Mouse (Mus musculus) embryonic facial prominence, embryonic 11.5 days (tissue): Measurements from ENCODE around the gene Tead4. TPM values are rescaled to one million over a fixed set of nuclear protein-coding genes. Genes with fewer than 3 reads are reported as not detected.
"Not testable (repeated sequence)": the region's sequence is repeated elsewhere in the genome, so short reads cannot be mapped to it uniquely, and the experiment has no call there.

Experiments
- ATAC-seq: fragments of 200-750 bp; cut with Nextera tagmentation; replicated peaks from 2 replicates; pipeline ENCODE4 v1.8.0; 2017; ENCODE audit warnings: low read depth; ENCODE audit not compliant: insufficient number of reproducible peaks, low FRiP score, low TSS enrichment
- DNase-seq: peaks from one replicate; pipeline ENCODE4 v3.0.0-alpha.2; 2015; ENCODE audit warnings: low spot score
- H3K27ac ChIP-seq: fragments of 300-500 bp; sonication (generic); replicated peaks from 2 replicates; pipeline ENCODE4 v1.5.1; 2014; ENCODE audit warnings: mild to moderate bottlenecking, low read depth, low read length, control low read depth
- H3K27me3 ChIP-seq: fragments of 300-500 bp; sonication (generic); 2 replicates; pipeline ENCODE4 v1.6.1; 2014; ENCODE audit warnings: mild to moderate bottlenecking, low read length, moderate library complexity, mixed read lengths; ENCODE audit not compliant: control insufficient read depth, insufficient read depth
- H3K36me3 ChIP-seq: fragments of 300-500 bp; sonication (generic); replicated peaks from 2 replicates; pipeline ENCODE4 v1.6.1; 2014; ENCODE audit warnings: low read depth, mild to moderate bottlenecking, low read length, moderate library complexity, mixed read lengths; ENCODE audit not compliant: control insufficient read depth, insufficient read depth
- H3K4me1 ChIP-seq: fragments of 300-500 bp; sonication (generic); 2 replicates; pipeline ENCODE4 v1.6.1; 2014; ENCODE audit warnings: low read length, mixed read lengths; ENCODE audit not compliant: control insufficient read depth, insufficient read depth
- H3K4me2 ChIP-seq: fragments of 300-500 bp; sonication (generic); 2 replicates; pipeline ENCODE4 v1.6.1; 2014; ENCODE audit warnings: low read depth, mild to moderate bottlenecking, control low read depth, low read length, moderate library complexity
- H3K4me3 ChIP-seq: fragments of 300-500 bp; sonication (generic); 2 replicates; pipeline ENCODE4 v1.5.1; 2014; ENCODE audit warnings: low read depth, low read length, control low read depth
- H3K9ac ChIP-seq: fragments of 300-500 bp; sonication (generic); replicated peaks from 2 replicates; pipeline ENCODE4 v1.6.1; 2014; ENCODE audit warnings: mild to moderate bottlenecking, control low read depth, low read length
- H3K9me3 ChIP-seq: fragments of 300-500 bp; sonication (generic); replicated peaks from 2 replicates; pipeline ENCODE4 v1.6.1; 2016; ENCODE audit warnings: mild to moderate bottlenecking, low read length, inconsistent platforms, mixed read lengths; ENCODE audit not compliant: control insufficient read depth
- WGBS: fragments of 180-500 bp; shearing (Covaris S2); extraction: QIAGEN DNeasy Blood & Tissue Kit; methylation state at CpG from one replicate; pipeline ENCODE4 v1.1.7; 2014; 5-methylcytosine and 5-hydroxymethylcytosine counted together
- polyA plus RNA-seq: library from polyadenylated mRNA; unstranded; fragments of >200 nt; fragmentation: Nextera tagmentation; extraction: Ambion mirVana; gene quantifications from 2 replicates; pipeline ENCODE4 v1.2.1, GENCODE M21; 2014

Gene Tead4
- polyA plus RNA-seq, 1 experiment from 2014 or later = 1.4 TPM

- Histone ChIP-seq H3K4me1 (no peaks in the 10 kb centered on the region), H3K4me3 (no peak overlapping the region), H3K27ac (no peak overlapping the region), H3K27me3 (no peaks in the 10 kb centered on the region), H3K9me3 (no peaks in the 10 kb centered on the region), H3K4me2 (no peak overlapping the region), H3K36me3 (no peaks in the 10 kb centered on the region), H3K9ac (no peak overlapping the region)
- whole genome bisulfite sequencing = 80% methylated on average over 3 of the region's 3 CpGs
- ATAC-seq = no peak
- no peak for DNase-seq
These were observed 68.9 kb downstream of the Tead4 start for GRCm38 (mm10) chr6:128231741-128232140.

GRCm38 (mm10) chr6:128227438-128228017, 73.1 kb downstream of the Tead4 start:
- no peaks in the 10 kb centered on the region for H3K9me3 ChIP-seq
- WGBS = 20% methylated on average over 8 of the region's 8 CpGs
- H3K9ac ChIP-seq = no peak overlapping the region
- DNase-seq (peak; percentile 44), ATAC-seq (no peak)
- no peak overlapping the region for H3K4me2 ChIP-seq
- no peak overlapping the region for H3K27ac ChIP-seq
- H3K4me3 ChIP-seq = no peak overlapping the region
- no peaks in the 10 kb centered on the region for H3K36me3 ChIP-seq
- no peaks in the 10 kb centered on the region for H3K27me3 ChIP-seq
- H3K4me1 ChIP-seq = no peaks in the 10 kb centered on the region

DNA sequence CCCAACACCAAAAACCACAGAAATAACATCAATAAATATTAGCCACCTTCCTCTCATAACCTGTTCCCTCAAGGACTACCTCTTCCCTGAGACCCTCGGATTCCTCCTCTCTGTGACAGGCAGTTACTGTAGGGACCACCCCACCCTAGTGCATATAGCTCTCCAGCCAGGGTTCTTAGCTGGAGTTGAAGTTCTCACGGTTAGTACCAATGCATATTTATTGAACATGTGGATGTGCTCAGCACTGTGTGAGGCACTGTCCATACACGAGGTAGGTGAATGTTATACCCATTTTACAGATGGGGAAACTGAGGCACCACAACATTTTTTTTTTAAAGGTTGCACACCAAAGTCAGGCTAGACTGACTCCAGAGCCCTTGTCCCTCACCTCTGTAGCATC, 73.7 kb downstream of the Tead4 start:
- Histone ChIP-seq H3K27me3 (no peaks in the 10 kb centered on the region), H3K9ac (no peak overlapping the region), H3K4me2 (no peak overlapping the region), H3K36me3 (no peaks in the 10 kb centered on the region), H3K4me3 (no peak overlapping the region), H3K9me3 (no peaks in the 10 kb centered on the region), H3K4me1 (no peaks in the 10 kb centered on the region), H3K27ac (no peak overlapping the region)
- ATAC-seq = no peak
- WGBS = 84% methylated on average over 3 of the region's 3 CpGs
- no peak for DNase-seq

DNA sequence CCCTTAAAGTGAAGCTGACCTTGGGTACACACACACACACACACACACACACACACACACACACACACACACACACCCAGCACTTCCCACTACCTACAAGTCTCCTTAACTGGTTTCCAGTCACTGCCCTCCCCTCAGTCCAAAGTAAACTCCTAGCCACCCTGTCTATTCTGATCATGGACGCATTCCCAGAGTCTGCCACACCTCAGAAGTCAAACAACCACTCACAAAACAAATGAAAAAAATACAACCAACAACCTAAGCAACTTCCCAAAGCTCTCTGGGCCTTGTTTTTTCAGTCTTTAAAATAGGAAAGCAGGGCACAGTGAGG, 74.8 kb downstream of the Tead4 start:
- Histone ChIP-seq H3K4me2 (no peak overlapping the region), H3K9me3 (no peaks in the 10 kb centered on the region), H3K9ac (no peak overlapping the region), H3K27ac (no peak overlapping the region), H3K4me3 (no peak overlapping the region), H3K27me3 (no peaks in the 10 kb centered on the region), H3K4me1 (no peaks in the 10 kb centered on the region), H3K36me3 (no peaks in the 10 kb centered on the region)
- DNase-seq = no peak
- WGBS = 85% methylated on average over 1 of the region's 1 CpGs
- no peak for ATAC-seq

DNA sequence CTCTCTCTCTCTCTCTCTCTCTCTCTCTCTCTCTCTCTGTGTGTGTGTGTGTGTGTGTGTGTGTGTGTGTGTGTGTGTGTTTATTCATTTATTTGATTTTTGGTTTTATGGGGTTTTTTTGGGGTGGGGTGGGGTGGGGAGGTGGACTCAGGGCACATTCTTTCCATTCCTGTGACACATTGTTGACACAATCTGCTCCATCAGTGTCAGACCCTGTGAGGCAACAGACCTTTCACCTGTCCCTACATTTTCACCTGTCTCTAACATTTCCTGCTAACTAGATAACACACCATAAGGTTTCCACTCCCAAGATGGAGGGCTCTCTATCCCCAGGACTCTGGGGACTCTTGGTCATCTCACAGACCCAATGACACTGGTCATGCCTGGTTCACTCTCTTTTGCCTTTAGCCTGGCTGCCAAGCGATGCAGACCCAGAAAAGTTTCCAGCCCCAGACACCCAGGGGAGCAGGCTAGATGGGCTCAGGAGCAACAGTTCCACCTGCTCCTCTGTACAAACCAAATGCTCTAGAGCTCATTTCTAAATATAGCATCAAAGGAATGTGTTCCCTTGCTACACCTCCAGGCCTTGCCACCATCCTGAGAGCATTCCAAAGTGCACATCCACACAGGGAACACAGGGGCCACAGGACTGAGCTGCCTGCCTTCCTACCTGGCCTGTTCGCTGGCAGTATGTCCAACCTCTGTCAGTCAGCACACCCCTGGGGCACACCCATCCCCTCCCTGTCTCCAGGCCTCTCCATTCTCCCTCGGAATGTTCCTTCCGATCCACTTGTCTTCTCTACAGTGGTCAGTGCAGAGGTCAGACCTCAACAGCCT, 75.4 kb downstream of the Tead4 start:
- Histone ChIP-seq H3K4me1 (no peaks in the 10 kb centered on the region), H3K9ac (no peak overlapping the region), H3K27ac (no peak overlapping the region), H3K36me3 (no peaks in the 10 kb centered on the region), H3K4me3 (no peak overlapping the region), H3K9me3 (no peaks in the 10 kb centered on the region), H3K4me2 (no peak overlapping the region), H3K27me3 (no peaks in the 10 kb centered on the region)
- 69% methylated on average over 4 of the region's 4 CpGs for WGBS
- ATAC-seq (no peak), DNase-seq (no peak)

- Histone ChIP-seq H3K27me3 (no peaks in the 10 kb centered on the region), H3K27ac (no peak overlapping the region), H3K4me2 (no peak overlapping the region), H3K36me3 (no peaks in the 10 kb centered on the region), H3K9me3 (no peaks in the 10 kb centered on the region), H3K4me3 (no peak overlapping the region), H3K9ac (no peak overlapping the region), H3K4me1 (no peaks in the 10 kb centered on the region)
- ATAC-seq (no peak), DNase-seq (no peak)
These were observed 77.5 kb downstream of the Tead4 start for GRCm38 (mm10) chr6:128223159-128223558.

GRCm38 (mm10) chr6:128215004-128215403, 85.6 kb downstream of the Tead4 start:
- ATAC-seq, H3K9ac ChIP-seq, H3K4me2 ChIP-seq, H3K27ac ChIP-seq, H3K4me1 ChIP-seq, H3K27me3 ChIP-seq, DNase-seq, H3K9me3 ChIP-seq, H3K36me3 ChIP-seq, H3K4me3 ChIP-seq: not testable (repeated sequence)
- WGBS = 90% methylated on average over 4 of the region's 4 CpGs

GRCm38 (mm10) chr6:128209199-128209598, 91.4 kb downstream of the Tead4 start:
- not testable (repeated sequence) for H3K36me3 ChIP-seq, H3K4me3 ChIP-seq, ATAC-seq, H3K27me3 ChIP-seq, H3K9me3 ChIP-seq, H3K27ac ChIP-seq, H3K4me2 ChIP-seq, DNase-seq, H3K9ac ChIP-seq, H3K4me1 ChIP-seq
- WGBS = 82% methylated on average over 1 of the region's 1 CpGs
